Comparison of ENCODE assay signal across 28 mouse cellular contexts in genomic region chr15:27374517-27374916, GRCm38 (mm10).
DNase-seq lines count a peak whose midpoint lies in the region; ATAC-seq and TF ChIP-seq lines count a peak whose summit lies in the region.
"Had no signal": no experiment of that assay in that cellular context is flagged by ENCODE, and none has a peak within 500 bp of the region (broad histone marks: within the 10 kb centered on the region; RNA-seq: fewer than 3 reads in every experiment).

No protein-coding gene starts in this region.

- no peaks in the 10 kb centered on the region for H3K79me2 ChIP-seq in CH12.LX (replicated peaks; ENCODE audit: control insufficient read depth, extremely low read depth, insufficient read depth, poor library complexity, severe bottlenecking)

- H3K4me1 ChIP-seq in liver, embryonic 14.5 days (replicated peaks; ENCODE audit: control insufficient read depth in 2 of 2, insufficient read depth in 2 of 2, low read length in 1 of 2): no peaks in the 10 kb centered on the region
- no peaks in the 10 kb centered on the region for H3K4me1 ChIP-seq in liver, postnatal 0 days (ENCODE audit: insufficient read depth)
- H3K4me1 ChIP-seq in CH12.LX (ENCODE audit: control insufficient read depth in 1 of 2, insufficient read depth in 2 of 2): no peaks in the 10 kb centered on the region
- H3K4me1 ChIP-seq: embryonic facial prominence, embryonic 10.5 days; embryonic facial prominence, embryonic 15.5 days; forebrain, embryonic 13.5 days; heart, embryonic 12.5 days; limb, embryonic 12.5 days; midbrain, embryonic 10.5 days; neural tube, embryonic 13.5 days had no signal

- TF ChIP-seq CTCF in liver, embryonic 14.5 days (IDR thresholded peaks at IDR 0.05; ENCODE audit: low read depth): peak; percentile 13; the same call in 1 of the 2 replicates
- TF ChIP-seq CTCF in liver, postnatal 0 days (IDR thresholded peaks at IDR 0.05; ENCODE audit: low read depth): no peak
- peak in 1 of 2 experiments; percentile 33; a peak in 2 of 4 replicates for TF ChIP-seq CTCF in CH12.LX (conservative IDR thresholded peaks at IDR 0.05 in 1 of 2, IDR thresholded peaks at IDR 0.05 in 1 of 2; ENCODE audit: low read depth in 2 of 2, low read length in 2 of 2)
- no peak; the same call in 1 of the 2 replicates for TF ChIP-seq CTCF in left cerebral cortex, adult 2 months (IDR thresholded peaks at IDR 0.05)

- no peak for TF ChIP-seq POLR2A in CH12.LX (IDR thresholded peaks at IDR 0.05; ENCODE audit: low read depth, low read length)

- no peaks in the 10 kb centered on the region for H3K36me3 ChIP-seq in liver, embryonic 14.5 days (replicated peaks; ENCODE audit: control insufficient read depth, insufficient read depth, low read depth)
- H3K36me3 ChIP-seq in liver, postnatal 0 days (replicated peaks; ENCODE audit: insufficient read depth, low read length): no peaks in the 10 kb centered on the region
- no peaks in the 10 kb centered on the region for H3K36me3 ChIP-seq in CH12.LX (replicated peaks in 1 of 2; ENCODE audit: control insufficient read depth in 1 of 2, insufficient read depth in 1 of 2, low read length in 1 of 2)
- H3K36me3 ChIP-seq: embryonic facial prominence, embryonic 10.5 days; embryonic facial prominence, embryonic 15.5 days; G1E; heart, embryonic 12.5 days; limb, embryonic 12.5 days; midbrain, embryonic 10.5 days; neural tube, embryonic 13.5 days had no signal

- dilution Hi-C loops in CH12.LX (cut with MboI; ENCODE audit: extremely low pct_ligation_motif_present, extremely low pct_unique_long_range_greater_than_20kb, low sequenced_read_pairs): no loop called here

- ATAC-seq in liver, embryonic 14.5 days (ENCODE audit: insufficient read depth): no peak
- no peak for ATAC-seq in liver, postnatal 0 days
- ATAC-seq: forebrain, embryonic 13.5 days; inflammation-experienced regulatory T-cells, adult 6 months; midbrain, embryonic 16.5 days had no signal

- no peak; the same call in 1 of the 2 replicates for TF ChIP-seq RAD21 in CH12.LX (IDR thresholded peaks at IDR 0.05; ENCODE audit: low read depth, low read length)

- H3K4me3 ChIP-seq in liver, embryonic 14.5 days (ENCODE audit: insufficient read depth in 1 of 2, low read depth in 2 of 2, low read length in 2 of 2): no peak overlapping the region
- H3K4me3 ChIP-seq in liver, postnatal 0 days (ENCODE audit: low read depth, low read length): no peak overlapping the region
- H3K4me3 ChIP-seq in CH12.LX (replicated peaks in 1 of 3; ENCODE audit: low read depth in 2 of 3, low read length in 2 of 3, poor library complexity in 1 of 3): no peak overlapping the region
- H3K4me3 ChIP-seq in left cerebral cortex, adult 2 months: no peak overlapping the region
- H3K4me3 ChIP-seq: embryonic facial prominence, embryonic 10.5 days; embryonic facial prominence, embryonic 15.5 days; forebrain, embryonic 13.5 days; heart, embryonic 12.5 days; limb, embryonic 12.5 days; midbrain, embryonic 10.5 days; myocyte; neural tube, embryonic 13.5 days had no signal

- H3K9ac ChIP-seq in liver, embryonic 14.5 days (replicated peaks): no peak overlapping the region
- no peak overlapping the region for H3K9ac ChIP-seq in liver, postnatal 0 days (replicated peaks)
- H3K9ac ChIP-seq in CH12.LX (ENCODE audit: insufficient read depth, low read depth): no peak overlapping the region
- H3K9ac ChIP-seq: embryonic facial prominence, embryonic 15.5 days; forebrain, embryonic 13.5 days; heart, embryonic 12.5 days; hindbrain, embryonic 14.5 days; limb, embryonic 12.5 days; neural tube, embryonic 13.5 days had no signal

- no peak overlapping the region for H3K4me2 ChIP-seq in liver, embryonic 14.5 days (ENCODE audit: low read depth)
- no peak overlapping the region for H3K4me2 ChIP-seq in liver, postnatal 0 days (ENCODE audit: low read depth, low read length)
- H3K4me2 ChIP-seq in CH12.LX (ENCODE audit: insufficient read depth, low read depth, poor library complexity, severe bottlenecking): no peak overlapping the region
- H3K4me2 ChIP-seq: embryonic facial prominence, embryonic 15.5 days; forebrain, embryonic 13.5 days; heart, embryonic 12.5 days; hindbrain, embryonic 14.5 days; limb, embryonic 12.5 days; neural tube, embryonic 13.5 days had no signal

- H3K27ac ChIP-seq in liver, embryonic 14.5 days: no peak overlapping the region
- no peak overlapping the region for H3K27ac ChIP-seq in liver, postnatal 0 days (ENCODE audit: low read depth)
- H3K27ac ChIP-seq in CH12.LX (ENCODE audit: insufficient read depth, low read depth): no peak overlapping the region
- no peak overlapping the region for H3K27ac ChIP-seq in left cerebral cortex, adult 2 months
- H3K27ac ChIP-seq: embryonic facial prominence, embryonic 10.5 days; embryonic facial prominence, embryonic 15.5 days; forebrain, embryonic 13.5 days; hindbrain, embryonic 14.5 days; kidney, postnatal 0 days; limb, embryonic 12.5 days; macrophage; midbrain, embryonic 10.5 days; neural tube, embryonic 13.5 days had no signal

- in situ Hi-C loops in CH12.LX (cut with MboI; ENCODE audit: low pct_ligation_motif_present, low pct_unique_long_range_greater_than_20kb, low sequenced_read_pairs): no loop called here

- no peaks in the 10 kb centered on the region for H3K27me3 ChIP-seq in liver, embryonic 14.5 days (ENCODE audit: control insufficient read depth, insufficient read depth, low read length)
- H3K27me3 ChIP-seq in liver, postnatal 0 days (ENCODE audit: insufficient read depth, low read length): no peaks in the 10 kb centered on the region
- no peaks in the 10 kb centered on the region for H3K27me3 ChIP-seq in CH12.LX (replicated peaks)
- H3K27me3 ChIP-seq: embryonic facial prominence, embryonic 15.5 days; forebrain, embryonic 13.5 days; heart, embryonic 12.5 days; limb, embryonic 12.5 days; neural tube, embryonic 13.5 days had no signal

- intact Hi-C loops in left cerebral cortex, adult 2 months (cut with DNase I): no loop called here

- TF ChIP-seq EP300 in liver, embryonic 14.5 days (IDR thresholded peaks at IDR 0.05; ENCODE audit: low read depth): no peak
- TF ChIP-seq EP300 in liver, postnatal 0 days (IDR thresholded peaks at IDR 0.05; ENCODE audit: low read depth): no peak
- no peak for TF ChIP-seq EP300 in CH12.LX (IDR thresholded peaks at IDR 0.05; ENCODE audit: low read length)

- WGBS in liver, embryonic 14.5 days (ENCODE audit: insufficient replicate concordance): 41% methylated on average over 1 of the region's 1 CpGs
- WGBS in liver, postnatal 0 days (ENCODE audit: insufficient replicate concordance): 50% methylated on average over 1 of the region's 1 CpGs

- DNase-seq in liver, embryonic 14.5 days (ENCODE audit: low read depth in 3 of 3, low spot score in 3 of 3): no peak
- DNase-seq in liver, postnatal 0 days: no peak
- DNase-seq in CH12.LX (ENCODE audit: extremely low read depth) (peak; percentile 29), ES-CJ7 (ENCODE audit: low read depth, low spot score) (peak; percentile 4)
- peak; percentile 3 for DNase-seq in induced T-regulatory cell, adult 2 months (ENCODE audit: low read depth)
- DNase-seq in left cerebral cortex, adult 2 months (ENCODE audit: extremely low spot score in 1 of 2, low spot score in 2 of 2): no peak
- DNase-seq in neural tube, embryonic 10.5 days (ENCODE audit: extremely low spot score, low spot score): no peak
- DNase-seq in embryo, embryonic 9.5 days (ENCODE audit: extremely low spot score): no peak
- DNase-seq: adrenal gland, postnatal 25 days; cerebellum, adult 11-12 months; cerebellum, postnatal 10 days; gastrocnemius, postnatal 14 days; heart, adult 18-20 months; kidney, adult 8-10 months had no signal

- no peaks in the 10 kb centered on the region for H3K9me3 ChIP-seq in liver, embryonic 14.5 days (ENCODE audit: control insufficient read depth, low read length)
- no peaks in the 10 kb centered on the region for H3K9me3 ChIP-seq in liver, postnatal 0 days (ENCODE audit: low read length)
- H3K9me3 ChIP-seq in CH12.LX (replicated peaks; ENCODE audit: low read length): no peaks in the 10 kb centered on the region
- H3K9me3 ChIP-seq: embryonic facial prominence, embryonic 10.5 days; embryonic facial prominence, embryonic 15.5 days; forebrain, embryonic 13.5 days; G1E; heart, embryonic 12.5 days; limb, embryonic 12.5 days; midbrain, embryonic 10.5 days; neural tube, embryonic 13.5 days had no signal

TF ChIP-seq in CH12.LX, 34 proteins besides CTCF, POLR2A, EP300 and RAD21:
- TF ChIP-seq NRF1 (IDR thresholded peaks at IDR 0.05; ENCODE audit: low read depth, low read length) (no peak), MYC (IDR thresholded peaks at IDR 0.05; ENCODE audit: low read depth, low read length) (no peak), CHD2 (IDR thresholded peaks at IDR 0.05; ENCODE audit: low read length) (no peak), ZMIZ1 (IDR thresholded peaks at IDR 0.05; ENCODE audit: low read depth, low read length) (no peak), SIN3A (IDR thresholded peaks at IDR 0.05; ENCODE audit: low read length) (no peak), MAZ (IDR thresholded peaks at IDR 0.05; ENCODE audit: low read depth, low read length) (no peak), SMC3 (IDR thresholded peaks at IDR 0.05; ENCODE audit: low read depth, low read length) (no peak), MXI1 (IDR thresholded peaks at IDR 0.05; ENCODE audit: low read depth, low read length) (no peak), MEF2A (IDR thresholded peaks at IDR 0.05; ENCODE audit: borderline replicate concordance, low read depth, low read length) (no peak), ZNF384 (IDR thresholded peaks at IDR 0.05; ENCODE audit: low read depth, low read length) (no peak), PAX5 (IDR thresholded peaks at IDR 0.05; ENCODE audit: low read length) (no peak), CHD1 (IDR thresholded peaks at IDR 0.05; ENCODE audit: low read depth, low read length) (no peak), BHLHE40 (IDR thresholded peaks at IDR 0.05; ENCODE audit: low read depth, low read length) (no peak), POLR2AphosphoS2 (IDR thresholded peaks at IDR 0.05; ENCODE audit: low read depth, low read length) (no peak), TBP (conservative IDR thresholded peaks at IDR 0.05; ENCODE audit: low read depth, low read length) (no peak), IRF4 (IDR thresholded peaks at IDR 0.05; ENCODE audit: low read depth, low read length) (no peak), ZC3H11A (IDR thresholded peaks at IDR 0.05; ENCODE audit: low read depth, low read length) (no peak), E2F4 (IDR thresholded peaks at IDR 0.05; ENCODE audit: insufficient replicate concordance, low read depth, low read length) (no peak), JUN (IDR thresholded peaks at IDR 0.05; ENCODE audit: insufficient read depth, low read depth, low read length) (no peak)
TF ChIP-seq in CH12.LX: peak in this region for 0.

Comparison
In these comparisons a context has a peak if more than half of its experiments do, and no peak if none do; other contexts are left out.
1. DNase-seq: peak in CH12.LX (single experiment), ES-CJ7 (single experiment) and induced T-regulatory cell, adult 2 months (single experiment); none in liver, embryonic 14.5 days (0 of 3), liver, postnatal 0 days (single experiment), left cerebral cortex, adult 2 months (0 of 2), neural tube, embryonic 10.5 days (single experiment) and embryo, embryonic 9.5 days (single experiment).